Mouse (Mus musculus): ENCODE results near the gene Ppp4r1.
A peak's percentile ranks its signal among the peaks of the same experiment; 100 is the strongest.

Gene Ppp4r1

DNA sequence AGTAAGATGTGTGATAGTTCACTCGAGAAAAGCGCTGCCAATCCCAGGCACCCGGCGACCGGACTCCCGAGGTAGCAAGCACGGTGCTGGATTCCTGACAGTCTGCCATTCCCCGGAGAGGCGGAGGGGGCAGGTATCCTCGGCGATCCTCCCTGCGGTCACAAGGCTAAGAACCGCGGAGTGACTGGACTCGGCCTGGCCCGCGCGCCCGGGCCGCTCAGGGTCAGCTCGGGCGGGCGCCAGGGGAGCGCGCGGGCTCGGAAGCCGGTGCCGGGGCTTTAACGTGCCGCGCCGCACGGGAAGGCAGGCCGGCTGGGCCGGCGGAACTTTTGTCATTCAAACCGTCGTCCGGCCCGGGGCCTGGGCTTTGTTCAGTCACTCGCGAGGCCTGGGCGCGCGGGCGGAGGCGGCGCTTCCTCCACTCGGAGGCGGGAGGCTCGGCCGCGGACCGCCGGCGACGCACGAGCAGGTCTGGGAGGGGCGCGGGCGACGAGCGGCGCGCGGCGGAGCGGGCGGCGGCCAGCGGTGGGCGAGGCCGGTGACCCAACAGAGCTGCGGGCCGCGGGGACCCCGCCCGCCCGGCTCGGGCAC lies at the start of gene Ppp4r1:
Ppp4r1 (plus strand) TSS at position 23 of the 591 bp plus-strand sequence.
- peak; percentile 68 for DNase-seq (ENCODE audit: low read depth, low spot score)

DNA sequence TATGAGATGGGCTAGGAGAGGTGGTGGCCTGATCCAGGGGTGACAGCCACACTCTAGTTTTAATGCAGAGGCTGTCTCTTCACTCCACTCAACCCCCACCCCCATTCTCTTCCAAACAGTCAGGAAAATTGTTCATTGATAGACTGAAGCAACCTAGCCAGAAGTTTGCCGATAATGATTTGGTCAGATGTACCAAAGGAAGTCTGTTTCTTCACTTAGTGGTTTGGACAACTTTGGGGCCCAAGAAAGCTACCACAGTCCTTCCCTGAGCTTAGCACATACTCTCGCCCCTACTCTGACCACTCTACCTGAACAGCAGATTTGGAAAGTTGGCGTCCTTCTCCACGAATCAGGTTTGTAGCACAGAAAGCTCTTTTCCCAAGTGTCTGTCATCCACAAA lies 49.7 kb upstream of the Ppp4r1 start:
- no peak for DNase-seq (ENCODE audit: low read depth, low spot score)

DNA sequence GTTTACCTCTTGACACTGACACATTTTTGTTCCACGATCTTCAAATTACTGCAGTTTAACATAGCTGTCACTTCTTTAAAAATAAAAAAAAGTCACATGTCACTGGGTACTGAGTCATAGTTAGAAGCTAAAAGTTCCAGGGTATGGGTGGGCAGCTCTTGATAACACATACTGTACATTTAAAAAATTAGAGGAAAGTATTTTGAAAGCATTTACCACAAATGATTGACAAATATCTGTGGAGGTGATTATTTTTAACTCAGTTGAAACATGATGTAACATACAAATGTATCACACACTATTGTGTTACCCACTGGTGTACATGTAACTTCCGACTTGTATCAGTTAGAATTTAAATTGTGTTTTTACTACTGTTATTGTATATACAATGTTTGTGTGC lies 47.3 kb upstream of the Ppp4r1 start:
- no peak for DNase-seq (ENCODE audit: low read depth, low spot score)

DNA sequence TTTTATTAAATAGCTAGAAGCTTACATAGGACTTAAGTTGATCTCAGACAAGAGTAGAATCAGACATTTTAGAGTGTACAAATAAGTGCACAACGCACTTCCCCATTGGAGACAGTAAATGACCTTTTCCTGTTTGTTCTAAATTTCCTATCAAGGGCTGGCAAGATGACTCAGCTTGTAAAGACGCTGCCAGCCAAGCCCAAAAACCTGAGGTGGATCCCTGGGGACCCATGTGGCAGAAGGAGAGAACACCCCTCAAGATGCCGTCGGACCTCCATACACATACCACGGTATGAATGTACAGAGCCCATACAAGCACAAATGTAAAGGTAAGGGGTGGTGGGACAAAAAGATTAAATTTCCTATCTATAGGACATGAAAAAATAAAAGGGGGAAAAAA lies 45.2 kb upstream of the Ppp4r1 start:
- DNase-seq (ENCODE audit: low read depth, low spot score), result no peak

DNA sequence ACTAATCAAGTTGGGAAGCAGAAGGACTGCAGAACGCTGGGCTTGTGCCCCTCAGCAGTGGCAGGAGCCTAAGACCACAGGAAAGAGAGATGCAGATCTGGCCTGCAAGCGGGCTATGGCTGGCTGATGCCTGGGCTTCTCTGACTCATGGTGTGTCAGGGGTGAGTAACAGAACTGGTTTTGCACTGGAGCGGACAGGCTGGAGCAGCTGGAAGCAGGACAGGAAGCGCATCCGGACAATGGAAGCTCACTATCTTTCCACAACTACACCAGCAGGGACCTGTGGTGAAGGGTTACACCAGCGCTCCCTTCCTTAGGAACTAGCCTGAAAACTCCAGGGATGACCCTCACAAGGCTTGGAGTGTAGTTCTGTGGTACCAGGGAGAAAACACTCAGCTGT lies 44.8 kb upstream of the Ppp4r1 start:
- no peak for DNase-seq (ENCODE audit: low read depth, low spot score)

DNA sequence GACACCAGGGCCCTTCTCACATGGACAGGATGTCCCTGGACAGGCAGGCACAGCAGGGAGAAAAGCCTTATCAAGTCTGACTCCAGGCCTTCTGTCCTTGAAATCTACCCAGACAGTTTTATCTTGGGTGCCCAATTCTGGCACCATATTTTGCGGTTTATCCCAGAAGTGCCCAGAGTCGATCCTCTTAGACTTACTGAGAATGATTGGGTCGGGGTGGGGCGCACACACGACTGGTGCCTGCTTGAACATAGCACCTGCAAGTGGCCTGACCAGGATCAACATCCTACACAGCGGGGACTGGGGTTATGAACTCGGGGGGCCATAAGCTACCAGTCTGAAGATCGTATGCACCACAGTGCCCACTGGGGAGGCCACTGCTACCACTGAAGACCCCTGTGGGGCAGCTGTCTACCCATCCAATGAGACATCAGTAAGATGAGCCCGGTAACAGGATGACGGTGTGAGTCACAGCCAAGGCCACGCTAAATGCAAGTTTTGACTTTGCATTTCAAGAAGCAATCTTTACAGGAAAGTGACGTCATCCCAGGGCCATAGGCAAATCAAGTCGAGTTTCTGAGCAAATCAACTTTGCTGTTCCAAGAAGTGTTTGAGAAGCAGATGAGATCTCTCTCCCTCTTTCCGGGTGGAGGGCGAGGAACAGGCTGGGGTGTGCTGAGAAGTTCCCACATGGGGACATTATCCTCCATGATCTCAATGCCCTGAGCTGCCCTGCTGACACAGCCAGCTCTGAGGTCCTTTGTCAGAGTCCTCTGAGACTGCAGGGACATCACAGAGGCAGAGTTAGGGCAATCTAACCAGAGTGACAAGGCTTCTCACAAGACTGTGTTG lies 42.3 kb upstream of the Ppp4r1 start:
- DNase-seq (ENCODE audit: low read depth, low spot score), result no peak

DNA sequence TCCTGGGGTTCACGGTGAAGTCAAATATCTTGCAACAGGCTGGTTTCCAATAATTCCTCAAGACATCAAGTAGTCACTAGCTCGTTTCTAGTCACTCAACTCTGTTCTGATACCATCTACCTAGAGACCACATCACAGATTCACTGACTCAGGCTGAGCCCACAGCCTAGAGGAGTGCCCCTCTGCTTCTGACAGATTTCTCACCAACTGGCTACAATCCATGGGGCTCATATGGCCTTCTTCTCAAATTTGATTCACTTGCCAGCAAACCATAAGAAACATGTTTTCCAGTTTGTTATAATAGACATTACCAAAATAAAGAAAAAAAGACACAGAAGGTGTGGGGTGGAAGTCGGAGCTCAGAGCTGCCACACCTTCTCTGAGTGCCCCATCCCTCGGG lies 40.8 kb upstream of the Ppp4r1 start:
- DNase-seq (ENCODE audit: low read depth, low spot score), result no peak

DNA sequence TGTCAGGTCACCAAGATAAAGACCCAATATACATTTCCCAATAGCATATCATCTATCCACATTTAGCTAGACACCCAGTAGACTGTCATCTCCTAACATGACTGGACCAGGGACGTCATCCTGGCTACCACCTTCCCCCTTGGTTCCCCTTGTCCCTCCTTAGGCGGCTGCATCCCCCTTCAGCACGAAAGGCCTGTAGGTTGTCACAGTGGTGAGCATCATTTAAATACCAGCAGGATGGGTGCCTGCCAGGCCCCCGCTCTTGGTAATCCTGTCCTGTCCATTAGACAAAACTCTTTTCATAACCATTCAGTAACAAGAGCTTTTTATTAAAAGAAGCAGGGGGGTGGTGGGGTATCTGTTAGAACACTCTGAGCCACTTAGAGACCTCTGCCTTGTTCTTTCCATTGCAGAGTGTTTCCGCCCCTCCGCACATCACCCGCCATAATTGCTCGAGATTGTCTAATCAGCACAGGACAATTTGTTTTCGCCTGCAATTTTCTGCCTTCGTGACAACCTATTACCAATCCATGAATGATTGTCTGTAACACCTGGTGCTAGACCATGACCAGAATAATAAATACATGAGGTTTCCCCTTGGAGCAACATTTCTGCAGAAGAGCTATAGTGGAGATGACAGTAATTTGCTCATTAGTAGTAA lies 40.0 kb upstream of the Ppp4r1 start:
- DNase-seq (ENCODE audit: low read depth, low spot score), result no peak

DNA sequence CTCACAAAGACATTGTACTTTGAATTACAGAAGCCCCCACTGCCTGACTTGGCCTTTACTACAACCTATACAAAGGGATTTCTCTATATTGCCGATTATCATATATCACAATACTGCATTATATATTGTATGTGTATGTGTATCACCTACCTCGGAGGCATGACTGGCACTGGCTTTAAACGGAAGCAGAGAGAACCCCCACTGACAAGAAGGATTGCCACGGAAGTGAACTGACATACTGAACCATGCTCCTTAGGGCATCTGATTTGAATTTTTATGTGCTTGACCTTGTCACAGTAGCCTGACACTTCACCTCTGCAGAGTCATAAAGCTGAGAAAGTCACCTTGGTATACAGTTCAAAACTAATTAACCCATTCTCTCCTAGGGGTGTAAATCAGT lies 39.4 kb upstream of the Ppp4r1 start:
- no peak for DNase-seq (ENCODE audit: low read depth, low spot score)

DNA sequence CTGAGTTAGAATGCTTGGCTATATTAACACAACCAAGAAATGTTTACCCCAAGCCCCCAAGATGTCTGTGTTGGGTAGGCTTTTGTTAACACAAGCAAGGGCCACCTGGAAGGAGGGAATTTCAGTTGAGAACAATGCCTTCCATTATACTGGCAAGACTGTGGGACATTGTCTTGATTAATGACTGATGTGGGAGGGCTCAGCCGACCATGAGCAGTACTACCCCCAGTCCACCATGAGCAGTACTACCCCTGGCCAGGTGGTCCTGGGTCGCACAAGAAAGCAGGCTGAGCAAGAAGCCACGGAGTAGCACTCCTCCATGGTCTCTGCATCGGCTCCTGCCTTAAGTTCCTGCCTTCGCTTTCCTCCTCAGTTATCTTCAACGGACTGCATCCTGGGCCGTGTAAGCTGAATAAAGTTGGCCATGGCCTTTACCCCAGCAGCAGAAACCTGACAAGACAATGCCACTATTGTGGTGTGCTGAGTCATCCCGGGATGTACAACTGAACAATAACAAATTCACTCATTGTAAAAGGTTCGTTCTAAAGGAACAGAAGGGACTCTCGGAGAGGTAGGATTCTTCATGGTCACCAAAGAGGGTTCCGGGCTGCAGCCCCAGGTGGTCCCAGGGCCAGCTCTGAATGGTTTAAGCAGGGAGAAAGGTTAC lies 38.6 kb upstream of the Ppp4r1 start:
- peak; percentile 55 for DNase-seq (ENCODE audit: low read depth, low spot score)

DNA sequence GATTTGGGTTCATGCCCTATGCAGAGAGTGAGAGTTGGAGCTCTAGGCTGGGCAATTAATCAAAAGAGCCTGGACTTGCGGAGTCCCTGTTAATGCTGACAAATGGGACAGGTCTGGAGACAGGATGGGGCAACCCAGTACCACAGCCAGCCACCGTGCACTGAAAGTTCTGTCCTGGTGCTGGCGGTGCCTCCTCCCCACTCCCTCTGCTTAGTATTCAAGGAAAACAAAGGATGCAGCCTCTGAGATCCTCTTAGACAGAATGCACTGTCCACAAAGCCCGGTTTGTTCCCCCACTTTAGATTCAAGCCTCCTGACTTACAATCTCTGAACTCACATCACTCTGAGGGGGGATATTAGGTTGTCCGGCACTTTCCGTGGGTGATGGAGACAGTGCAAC lies 36.1 kb upstream of the Ppp4r1 start:
- no peak for DNase-seq (ENCODE audit: low read depth, low spot score)

DNA sequence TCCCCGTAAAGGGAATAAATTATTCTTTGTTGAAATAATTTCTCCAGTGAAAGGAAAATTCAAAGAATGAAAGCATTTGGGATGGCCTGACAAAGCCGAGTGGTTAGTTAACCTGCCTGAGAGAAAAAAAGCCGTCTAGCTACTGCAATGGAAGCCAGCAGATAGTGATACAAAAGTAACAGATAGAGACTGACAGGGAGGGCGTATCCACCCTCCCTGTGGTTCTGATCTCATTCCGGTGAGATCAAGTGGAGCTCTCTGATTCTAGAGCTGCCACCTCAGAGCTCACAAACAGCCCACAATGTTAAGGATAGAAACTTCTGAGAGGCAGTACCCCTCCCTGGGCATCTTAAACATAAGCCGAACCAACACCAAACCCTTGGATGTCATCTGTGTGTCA lies 33.4 kb upstream of the Ppp4r1 start:
- no peak for DNase-seq (ENCODE audit: low read depth, low spot score)

DNA sequence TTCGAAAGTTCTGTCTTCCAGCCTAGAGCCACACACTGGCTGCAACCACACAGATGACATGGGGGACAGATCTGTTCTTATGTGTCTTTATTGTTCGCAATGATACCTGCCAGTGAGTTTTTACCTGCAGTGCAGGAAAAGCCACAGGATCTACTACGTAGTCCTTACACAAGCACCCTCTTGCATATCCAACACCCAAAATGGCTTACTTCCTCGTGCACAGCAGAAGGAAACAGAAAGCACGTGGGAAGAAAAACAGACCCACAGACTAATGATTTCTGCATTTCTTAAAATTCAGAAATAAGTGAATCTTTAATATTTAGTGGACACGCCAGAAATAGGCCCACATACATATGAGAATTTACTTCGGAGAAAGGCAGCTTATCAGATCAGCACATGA lies 32.6 kb upstream of the Ppp4r1 start:
- no peak for DNase-seq (ENCODE audit: low read depth, low spot score)

DNA sequence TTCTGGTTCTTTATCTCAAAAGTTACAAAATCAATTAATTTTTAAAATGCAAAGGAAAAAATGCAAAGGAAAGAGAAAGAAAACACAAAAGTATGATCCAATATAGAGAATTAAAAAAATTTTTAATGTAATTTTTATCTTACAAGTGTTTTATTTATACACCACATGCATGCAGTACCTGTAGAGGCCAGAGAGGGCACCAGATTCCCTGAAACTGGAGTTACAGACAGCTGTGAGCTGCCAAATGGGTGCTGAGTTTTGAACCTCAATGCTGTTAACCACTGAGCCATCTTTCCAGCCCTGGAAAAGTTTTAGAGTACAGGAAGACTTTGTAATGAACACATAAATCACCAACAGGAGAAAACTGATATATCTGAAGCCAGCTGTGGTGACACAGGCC lies 32.1 kb upstream of the Ppp4r1 start:
- no peak for DNase-seq (ENCODE audit: low read depth, low spot score)

DNA sequence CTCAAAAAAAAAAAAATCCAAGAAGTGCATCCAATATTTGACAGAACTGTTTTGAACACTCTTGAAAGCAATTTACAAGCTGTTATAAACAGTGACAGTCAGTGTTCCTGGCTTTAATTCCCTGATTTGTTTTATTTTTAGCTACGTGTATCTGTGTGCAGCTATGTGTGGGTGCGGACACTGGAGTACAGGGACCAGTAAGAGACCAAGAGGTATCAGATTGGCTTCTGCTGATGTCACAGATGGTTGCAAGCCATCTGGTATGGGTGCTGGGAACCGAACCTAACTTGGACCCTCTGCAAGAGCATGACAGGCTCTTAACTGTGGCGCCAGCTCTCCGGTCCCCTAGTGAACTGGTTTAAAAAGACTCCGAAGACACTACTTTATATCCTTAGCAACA lies 29.2 kb upstream of the Ppp4r1 start:
- no peak for DNase-seq (ENCODE audit: low read depth, low spot score)

DNA sequence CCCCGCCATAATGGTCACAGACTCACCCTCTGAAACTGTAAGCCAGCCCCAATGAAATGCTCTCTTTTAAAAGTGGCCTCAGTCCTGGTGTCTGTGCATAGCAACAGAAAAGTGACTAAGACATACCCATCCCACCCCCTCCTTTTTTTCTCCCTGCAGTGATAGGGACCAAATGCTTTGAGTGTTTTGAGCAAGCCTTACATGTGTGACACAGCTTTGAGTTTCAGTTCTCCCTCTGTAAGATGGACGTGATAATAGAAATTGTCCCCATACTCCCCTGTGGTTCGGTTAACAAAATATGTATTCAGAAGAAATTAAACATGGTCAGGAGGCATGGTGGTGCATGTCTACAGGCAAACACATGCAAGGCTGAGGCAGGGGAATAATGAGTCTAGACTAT lies 26.5 kb upstream of the Ppp4r1 start:
- DNase-seq (ENCODE audit: low read depth, low spot score), result no peak

DNA sequence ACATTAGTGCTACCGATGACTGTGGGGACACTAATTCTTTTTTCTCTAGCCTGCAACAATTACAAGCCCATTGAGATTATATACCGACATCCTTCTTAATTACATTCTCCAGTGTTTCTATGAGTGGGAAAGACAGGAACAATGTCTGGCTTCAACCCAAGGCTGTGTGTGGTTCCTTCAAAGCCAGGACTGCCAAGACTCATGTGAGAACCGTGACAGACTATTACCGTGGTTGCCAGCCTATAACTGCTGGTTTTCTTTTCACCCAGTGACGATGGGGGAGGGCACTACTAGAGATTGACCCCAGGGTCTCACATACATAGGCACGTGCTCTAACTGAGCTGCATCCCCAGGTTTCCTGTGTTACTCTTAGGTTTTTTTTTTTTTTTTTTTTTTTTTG lies 25.2 kb upstream of the Ppp4r1 start:
- no peak for DNase-seq (ENCODE audit: low read depth, low spot score)

DNA sequence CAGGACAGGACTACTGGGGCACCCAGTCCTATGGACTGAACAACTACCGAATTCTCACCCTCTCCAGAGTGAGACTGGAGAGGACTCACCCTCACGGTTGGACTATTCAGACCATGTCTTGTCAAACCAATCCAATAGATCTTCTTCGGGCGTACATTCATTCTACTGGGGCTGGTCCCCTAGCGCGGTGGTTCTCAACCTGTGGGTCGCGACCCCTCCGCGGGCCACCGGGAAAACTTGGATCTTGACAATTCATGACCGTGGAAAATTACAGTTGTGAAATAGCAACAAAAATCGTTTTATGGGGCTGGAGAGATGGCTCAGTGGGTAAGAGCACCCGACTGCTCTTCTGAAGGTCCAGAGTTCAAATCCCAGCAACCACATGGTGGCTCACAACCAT lies 19.2 kb upstream of the Ppp4r1 start:
- DNase-seq (ENCODE audit: low read depth, low spot score), result no peak

DNA sequence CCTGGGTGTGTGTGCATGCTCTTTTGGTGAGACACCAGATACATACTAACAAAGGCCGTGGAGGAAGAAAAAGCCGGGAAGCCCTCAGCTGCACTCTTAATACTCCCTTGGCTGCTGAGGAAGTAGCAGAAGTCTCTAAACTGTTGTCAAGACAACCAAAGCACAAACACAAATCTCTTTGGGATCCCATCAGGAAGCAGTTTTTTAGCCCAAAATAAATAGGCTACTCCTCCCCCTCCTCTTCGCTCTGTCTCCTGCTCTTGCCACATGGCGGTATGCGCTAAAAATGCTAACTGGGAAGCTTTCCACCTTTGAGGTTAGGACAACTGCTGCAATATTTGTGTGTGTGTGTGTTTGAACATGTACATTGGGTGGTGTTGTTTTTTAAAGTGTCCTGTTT lies 13.9 kb upstream of the Ppp4r1 start:
- DNase-seq (ENCODE audit: low read depth, low spot score), result no peak

DNA sequence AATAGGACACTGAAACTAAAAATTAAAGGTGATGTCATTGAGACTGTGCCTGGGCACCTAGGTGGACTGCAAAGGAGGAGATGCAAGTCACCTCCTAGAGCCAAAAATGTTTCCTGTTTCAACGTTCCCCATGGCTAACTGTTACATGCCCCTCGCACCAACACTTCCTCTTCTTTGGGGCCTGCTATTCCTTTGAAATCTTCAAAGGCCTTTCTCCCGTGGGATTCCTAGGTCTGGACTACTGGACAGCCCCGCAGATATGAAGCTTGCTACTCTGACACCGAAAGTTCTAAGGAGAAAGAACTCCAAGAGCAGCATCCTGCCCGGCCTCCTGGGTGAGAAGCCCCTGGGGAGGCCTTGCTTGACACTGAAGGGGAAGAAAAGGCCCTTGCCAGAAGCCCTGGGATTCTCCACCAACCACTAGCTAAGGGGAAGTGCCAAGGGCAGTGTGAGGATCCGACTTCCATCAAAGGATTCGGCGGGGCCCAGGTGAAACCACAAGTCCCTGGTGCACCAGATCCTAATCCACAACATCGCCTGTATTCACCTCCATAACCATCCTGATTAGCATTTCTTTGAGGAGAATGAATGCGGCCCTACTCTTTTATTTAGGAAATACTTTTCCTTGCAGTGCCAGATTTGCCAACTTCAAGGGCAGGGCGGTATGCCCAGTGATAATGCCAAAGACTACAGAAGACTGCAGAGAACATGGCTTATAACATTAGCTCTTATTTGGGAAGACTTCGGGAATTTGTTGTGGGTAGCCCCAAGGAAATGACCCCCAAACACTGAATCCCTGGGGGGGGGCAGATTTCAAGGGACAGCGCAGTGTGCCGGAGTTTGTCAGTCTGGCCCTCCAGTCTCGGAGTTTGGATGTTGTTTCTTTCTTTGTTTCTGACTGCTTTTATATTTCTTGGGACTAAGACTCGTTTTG lies 11.1 kb upstream of the Ppp4r1 start:
- no peak for DNase-seq (ENCODE audit: low read depth, low spot score)
